Mouse (Mus musculus) myocyte (in vitro differentiated cells): ENCODE measurements at regions not wholly inside any gene's neighbourhood (a gene's known extent, or its start where the extent isn't known, plus 50 kb on each side); places are given as distances from the start of the nearest gene placed in this dataset.

Experiments used
- MAX ChIP-seq: IDR thresholded peaks from one replicate; pipeline ENCODE4 v1.6.1; 2011; ENCODE audit warnings: low read depth, mild to moderate bottlenecking, control low read depth
- POLR2A ChIP-seq: IDR thresholded peaks from one replicate; pipeline ENCODE4 v1.6.1; 2011; ENCODE audit warnings: low read depth, mild to moderate bottlenecking, control low read depth, moderate library complexity; ENCODE audit not compliant: insufficient read length

DNA sequence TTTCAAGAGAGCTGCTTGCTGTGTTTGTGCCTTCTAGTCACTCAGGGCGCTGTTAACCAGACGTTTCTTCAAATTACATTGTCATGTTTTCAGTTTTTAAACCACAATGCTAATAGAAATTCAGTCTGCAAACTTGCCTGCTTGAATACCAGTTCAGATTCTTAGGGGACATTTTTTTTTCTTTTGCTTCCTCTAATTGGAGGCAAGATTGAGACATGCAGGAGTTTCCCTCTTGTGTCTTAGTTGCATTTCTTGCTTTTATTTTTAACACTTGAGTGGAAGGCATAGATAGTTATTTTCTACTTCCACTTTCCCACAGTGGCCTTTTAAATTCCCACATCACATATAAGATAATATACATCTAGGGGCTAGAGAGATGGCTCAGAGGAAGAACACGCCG lies 246.8 kb downstream of the Grpr start:
- TF ChIP-seq POLR2A, result no peak
- TF ChIP-seq MAX, result no peak
